Comparison of ENCODE assay signal across 8 mouse cellular contexts in genomic region chr16:33739802-33740201, GRCm38 (mm10). TPM values are rescaled to one million over a fixed set of nuclear protein-coding genes. Genes with fewer than 3 reads are reported as not detected.
A peak's percentile ranks its signal among the peaks of the same experiment; 100 is the strongest.
DNase-seq lines count a peak whose midpoint lies in the region; ATAC-seq and TF ChIP-seq lines count a peak whose summit lies in the region.

No protein-coding gene starts in this region.

- H3K36me3 ChIP-seq in liver, adult 2 months (ENCODE audit: control insufficient read depth, insufficient read depth, low read length), result no peaks in the 10 kb centered on the region
- peaks cover 7% of the 10 kb centered on the region; the same call in 1 of the 2 replicates for H3K36me3 ChIP-seq in liver, embryonic 11.5 days (ENCODE audit: control insufficient read depth, insufficient read depth, low read length)
- peaks cover 21% of the 10 kb centered on the region for H3K36me3 ChIP-seq in midbrain, embryonic 12.5 days
- H3K36me3 ChIP-seq in spleen, adult 2 months (ENCODE audit: control insufficient read depth, insufficient read depth, low read length), result peaks cover 21% of the 10 kb centered on the region; the same call in 1 of the 2 replicates

- H3K4me2 ChIP-seq in liver, embryonic 11.5 days, result no peak overlapping the region
- H3K4me2 ChIP-seq in midbrain, embryonic 12.5 days (replicated peaks), result no peak overlapping the region

- H3K9me3 ChIP-seq in liver, embryonic 11.5 days (ENCODE audit: control insufficient read depth, low read length), result no peaks in the 10 kb centered on the region
- no peaks in the 10 kb centered on the region for H3K9me3 ChIP-seq in midbrain, embryonic 12.5 days

- H3K27ac ChIP-seq in liver, adult 2 months (replicated peaks; ENCODE audit: insufficient read depth, low read depth, low read length), result no peak overlapping the region
- H3K27ac ChIP-seq in liver, embryonic 11.5 days (ENCODE audit: low read depth, low read length), result no peak overlapping the region
- H3K27ac ChIP-seq in midbrain, embryonic 12.5 days (replicated peaks), result peak overlapping the region; percentile 21
- H3K27ac ChIP-seq in spleen, adult 2 months (ENCODE audit: insufficient read depth, low read length), result no peak overlapping the region

- H3K27me3 ChIP-seq in liver, adult 2 months (ENCODE audit: control insufficient read depth, insufficient read depth, low read length), result no peaks in the 10 kb centered on the region
- no peaks in the 10 kb centered on the region for H3K27me3 ChIP-seq in liver, embryonic 11.5 days (replicated peaks; ENCODE audit: control insufficient read depth, insufficient read depth, low read length)
- no peaks in the 10 kb centered on the region for H3K27me3 ChIP-seq in midbrain, embryonic 12.5 days
- no peaks in the 10 kb centered on the region for H3K27me3 ChIP-seq in spleen, adult 2 months (ENCODE audit: control insufficient read depth, insufficient read depth, low read length)

- TF ChIP-seq CTCF in liver, adult 2 months (IDR thresholded peaks at IDR 0.05; ENCODE audit: low read depth, low read length), result peak; percentile 80
- TF ChIP-seq CTCF in spleen, adult 2 months (IDR thresholded peaks at IDR 0.05; ENCODE audit: extremely low read depth, insufficient read depth, insufficient read length, insufficient replicate concordance), result peak; percentile 89

- WGBS in liver, adult 2 months, result 40% methylated on average over 3 of the region's 3 CpGs
- 57% methylated on average over 3 of the region's 3 CpGs for WGBS in liver, embryonic 11.5 days
- 59% methylated on average over 3 of the region's 3 CpGs for WGBS in midbrain, embryonic 12.5 days
- 71% methylated on average over 3 of the region's 3 CpGs for WGBS in spleen, adult 2 months

- no peak overlapping the region for H3K9ac ChIP-seq in liver, adult 2 months (ENCODE audit: low read depth, low read length)
- H3K9ac ChIP-seq in liver, embryonic 11.5 days (ENCODE audit: low read depth, low read length), result no peak overlapping the region
- H3K9ac ChIP-seq in midbrain, embryonic 12.5 days (replicated peaks), result no peak overlapping the region

- H3K4me3 ChIP-seq in liver, adult 2 months (ENCODE audit: insufficient read depth, low read depth, low read length), result no peak overlapping the region
- no peak overlapping the region for H3K4me3 ChIP-seq in liver, embryonic 11.5 days (ENCODE audit: low read depth, low read length)
- H3K4me3 ChIP-seq in midbrain, embryonic 12.5 days, result no peak overlapping the region
- H3K4me3 ChIP-seq in spleen, adult 2 months (ENCODE audit: extremely low read depth, insufficient read depth, insufficient read length), result no peak overlapping the region

- no peak for TF ChIP-seq POLR2A in liver, adult 2 months (IDR thresholded peaks at IDR 0.05; ENCODE audit: extremely low read depth, insufficient read depth, low read length)
- no peak for TF ChIP-seq POLR2A in spleen, adult 2 months (IDR thresholded peaks at IDR 0.05; ENCODE audit: low read depth, low read length)

- H3K4me1 ChIP-seq in liver, adult 2 months (ENCODE audit: control insufficient read depth, insufficient read depth, low read length), result peaks cover 8% of the 10 kb centered on the region; the same call in 1 of the 2 replicates
- H3K4me1 ChIP-seq in liver, embryonic 11.5 days (replicated peaks; ENCODE audit: control insufficient read depth, insufficient read depth, low read length), result no peaks in the 10 kb centered on the region; the same call in 1 of the 2 replicates
- peaks cover 65% of the 10 kb centered on the region for H3K4me1 ChIP-seq in midbrain, embryonic 12.5 days
- peaks cover 14% of the 10 kb centered on the region; the same call in 1 of the 2 replicates for H3K4me1 ChIP-seq in spleen, adult 2 months (ENCODE audit: control insufficient read depth, insufficient read depth, insufficient read length)

- DNase-seq in liver, adult 2 months (ENCODE audit: extremely low read depth, low read depth, low spot score), result peak; percentile 61
- no peak for DNase-seq in liver, embryonic 11.5 days (ENCODE audit: low spot score)
- peak; percentile 80 for DNase-seq in cerebellum, adult 8-10 months
- DNase-seq in hindlimb bud, embryonic 11.5 days (ENCODE audit: extremely low spot score, low read depth, low spot score), result peak; percentile 47
- DNase-seq in left cerebral cortex, adult 9 months (ENCODE audit: low spot score in 2 of 2), result peak; percentile 36 to 82
- peak in 1 of 2 experiments; percentile 58 for DNase-seq in spleen, adult 2 months (ENCODE audit: low read depth in 1 of 2, low spot score in 2 of 2)

- ATAC-seq in liver, embryonic 11.5 days (replicated peaks; ENCODE audit: low FRiP score), result no peak
- peak; percentile 95 for ATAC-seq in frontal cortex, adult (ENCODE audit: low TSS enrichment)
- ATAC-seq in midbrain, embryonic 12.5 days (ENCODE audit: low FRiP score, low read depth), result no peak

- no peaks in the 10 kb centered on the region for H3K79me2 ChIP-seq in liver, adult 2 months (ENCODE audit: control insufficient read depth, insufficient read depth, low read length)

RNA-seq across cellular contexts. Expression of gene Muc13, which starts 54.0 kb away (rescaled TPM):
- not detected in 2 replicates for total RNA-seq in liver, adult 2 months (2014; rRNA removed)
- 0.32 and 0.65 TPM in 2 replicates for polyA plus RNA-seq in liver, adult 2 months (2012; rRNA removed)
- polyA plus RNA-seq in liver, embryonic 11.5 days (2014; fragmentation: Nextera tagmentation; extraction: Ambion mirVana), result 10.1 and 10.4 TPM in 2 replicates
- 0.08 and 0.10 TPM in 2 replicates for polyA plus RNA-seq in midbrain, embryonic 12.5 days (2016; fragmentation: Nextera tagmentation; extraction: Ambion mirVana)
- polyA plus RNA-seq in spleen, adult 2 months (2012; rRNA removed), result 2.6 and 2.8 TPM in 2 replicates

RNA-seq across cellular contexts. Expression of gene Heg1, which starts 55.6 kb away (rescaled TPM):
- 8.6 and 12.6 TPM in 2 replicates for total RNA-seq in liver, adult 2 months (2014; rRNA removed)
- polyA plus RNA-seq in liver, adult 2 months (2012; rRNA removed), result 5.7 and 5.8 TPM in 2 replicates
- polyA plus RNA-seq in liver, embryonic 11.5 days (2014; fragmentation: Nextera tagmentation; extraction: Ambion mirVana), result 14.6 and 17.7 TPM in 2 replicates
- polyA plus RNA-seq in midbrain, embryonic 12.5 days (2016; fragmentation: Nextera tagmentation; extraction: Ambion mirVana), result 34.1 and 39.9 TPM in 2 replicates
- polyA plus RNA-seq in spleen, adult 2 months (2012; rRNA removed), result 36.0 and 42.4 TPM in 2 replicates
